Mouse (Mus musculus) heart, embryonic 16.5 days (tissue): ENCODE results near the gene Apobec1. TPM values are rescaled to one million over a fixed set of nuclear protein-coding genes. Genes with fewer than 3 reads are reported as not detected.
"Not testable (repeated sequence)": the region's sequence is repeated elsewhere in the genome, so short reads cannot be mapped to it uniquely, and the experiment has no call there.

Experiments
- ATAC-seq: fragments of 200-750 bp; cut with Nextera tagmentation; replicated peaks from 2 replicates; pipeline ENCODE4 v1.8.0; 2017; ENCODE audit warnings: moderate number of reproducible peaks; ENCODE audit not compliant: insufficient read depth, low FRiP score; ENCODE audit errors: extremely low read depth
- H3K27ac ChIP-seq: fragments of 300-500 bp; sonication (generic); 2 replicates; pipeline ENCODE4 v1.5.1; 2014; ENCODE audit warnings: mild to moderate bottlenecking, low read length, control low read depth, moderate library complexity
- H3K27me3 ChIP-seq: fragments of 300-500 bp; sonication (generic); 2 replicates; pipeline ENCODE4 v1.6.1; 2014; ENCODE audit warnings: low read length, mixed read lengths; ENCODE audit not compliant: control insufficient read depth, insufficient read depth
- H3K36me3 ChIP-seq: fragments of 300-500 bp; sonication (generic); 2 replicates; pipeline ENCODE4 v1.6.1; 2014; ENCODE audit not compliant: control insufficient read depth, insufficient read depth
- H3K4me1 ChIP-seq: fragments of 300-500 bp; sonication (generic); 2 replicates; pipeline ENCODE4 v1.6.1; 2014; ENCODE audit warnings: low read length, mixed read lengths; ENCODE audit not compliant: control insufficient read depth, insufficient read depth
- H3K4me2 ChIP-seq: fragments of 300-500 bp; sonication (generic); 2 replicates; pipeline ENCODE4 v1.6.1; 2014; ENCODE audit warnings: low read depth, mild to moderate bottlenecking, control low read depth, low read length
- H3K4me3 ChIP-seq: fragments of 300-500 bp; sonication (generic); 2 replicates; pipeline ENCODE4 v1.5.1; 2014; ENCODE audit warnings: mild to moderate bottlenecking, control low read depth, low read length
- H3K9ac ChIP-seq: fragments of 300-500 bp; sonication (generic); 2 replicates; pipeline ENCODE4 v1.6.1; 2014; ENCODE audit warnings: low read length, control low read depth
- H3K9me3 ChIP-seq: fragments of 300-500 bp; sonication (generic); replicated peaks from 2 replicates; pipeline ENCODE4 v1.6.1; 2016; ENCODE audit warnings: low read length; ENCODE audit not compliant: control insufficient read depth
- WGBS: fragments of 180-500 bp; shearing (Covaris S2); extraction: QIAGEN DNeasy Blood & Tissue Kit; methylation state at CpG from one replicate; pipeline ENCODE4 v1.1.7; 2014; 5-methylcytosine and 5-hydroxymethylcytosine counted together
- polyA plus RNA-seq: library from polyadenylated mRNA; unstranded; fragments of >200 nt; fragmentation: Nextera tagmentation; extraction: Ambion mirVana; gene quantifications from 2 replicates; pipeline ENCODE4 v1.2.1, GENCODE M21; 2015

Gene Apobec1
- polyA plus RNA-seq = 4.6 and 5.0 TPM in 2 replicates

DNA sequence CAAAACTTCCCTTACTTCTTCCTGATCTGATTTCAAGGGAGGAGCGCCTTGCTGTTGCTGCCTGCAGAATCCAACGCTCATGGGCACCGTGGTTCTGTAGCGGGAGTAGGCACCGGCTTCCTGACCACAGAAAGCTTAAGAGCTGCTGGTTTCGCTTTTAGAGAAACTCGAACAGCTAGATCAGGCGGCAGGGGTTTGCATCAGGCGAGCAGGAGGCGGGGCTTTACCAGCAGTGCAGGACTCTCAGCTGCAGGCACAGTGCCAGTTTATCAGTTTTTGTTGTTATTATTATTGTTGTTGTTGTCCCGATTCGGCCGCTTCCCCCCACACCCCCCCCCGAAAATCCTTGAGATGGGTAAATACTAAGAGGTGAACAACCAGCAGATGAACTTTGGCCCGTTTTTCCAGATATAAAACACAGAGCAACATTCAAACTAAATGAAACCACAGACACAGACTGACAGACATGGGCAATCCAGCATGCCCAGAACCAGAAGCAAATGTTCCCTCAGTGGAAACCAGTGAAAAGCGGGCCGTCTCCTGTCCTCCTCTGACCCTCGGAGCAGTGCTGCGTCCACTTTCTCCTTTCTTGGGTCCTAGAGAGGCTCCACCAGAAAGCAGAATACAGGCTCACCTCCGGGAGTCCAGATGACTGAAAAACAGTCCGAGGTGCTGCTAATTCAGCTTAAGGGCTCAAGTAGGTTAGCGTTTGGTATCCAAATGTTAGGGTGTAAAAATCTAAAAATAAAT, at the start of gene Apobec1:
Gene Apobec1 (minus strand): TSS at position 203 of the 750 bp plus-strand sequence.
- H3K9ac ChIP-seq = peak within 1 kb of the TSS; percentile 78
- peak within 1 kb of the TSS; percentile 81 for H3K4me2 ChIP-seq
- no peaks in the 10 kb centered on the region for H3K9me3 ChIP-seq
- peak; percentile 86 for ATAC-seq
- peak within 1 kb of the TSS; percentile 71 for H3K4me3 ChIP-seq
- no peaks in the 10 kb centered on the region for H3K36me3 ChIP-seq
- H3K4me1 ChIP-seq = peaks cover 5% of the 10 kb centered on the region; the same call in 1 of the 2 replicates
- H3K27ac ChIP-seq = peak within 1 kb of the TSS; percentile 85
- H3K27me3 ChIP-seq = no peaks in the 10 kb centered on the region
- WGBS = 3% methylated on average over 22 of the region's 22 CpGs

DNA sequence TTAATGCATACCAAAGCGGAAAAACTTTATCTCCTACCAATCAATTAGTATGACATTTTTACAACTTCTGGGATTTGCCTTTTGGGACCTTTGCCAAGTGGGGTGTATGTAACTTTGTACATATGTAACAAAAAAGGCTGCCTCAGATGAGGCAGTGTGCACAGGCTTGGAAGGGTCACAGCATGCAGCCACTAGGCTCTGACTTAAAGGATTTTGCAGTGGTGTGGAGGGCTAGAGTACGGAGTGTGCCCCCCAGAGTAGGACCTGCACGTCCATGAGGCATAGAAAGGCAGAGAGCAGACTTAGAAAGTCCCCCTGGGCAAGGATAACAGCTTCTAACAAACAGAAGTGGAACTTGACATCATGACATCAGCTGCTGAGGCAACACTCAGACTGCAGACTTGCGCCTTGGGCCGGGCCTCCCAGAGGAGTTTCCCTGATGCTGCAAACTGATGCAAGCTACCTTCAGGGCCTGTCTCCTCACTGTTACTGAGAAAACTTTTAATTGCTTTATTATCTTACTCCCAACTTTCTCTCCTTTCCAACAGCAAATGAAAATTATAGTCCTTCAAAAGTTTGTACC, 48.2 kb upstream of the Apobec1 start:
- Histone ChIP-seq H3K36me3 (no peaks in the 10 kb centered on the region), H3K27me3 (no peaks in the 10 kb centered on the region), H3K27ac (no peak overlapping the region), H3K4me2 (no peak overlapping the region), H3K4me3 (no peak overlapping the region), H3K9me3 (no peaks in the 10 kb centered on the region), H3K9ac (no peak overlapping the region), H3K4me1 (no peaks in the 10 kb centered on the region)
- 66% methylated on average over 5 of the region's 5 CpGs for WGBS
- no peak for ATAC-seq

DNA sequence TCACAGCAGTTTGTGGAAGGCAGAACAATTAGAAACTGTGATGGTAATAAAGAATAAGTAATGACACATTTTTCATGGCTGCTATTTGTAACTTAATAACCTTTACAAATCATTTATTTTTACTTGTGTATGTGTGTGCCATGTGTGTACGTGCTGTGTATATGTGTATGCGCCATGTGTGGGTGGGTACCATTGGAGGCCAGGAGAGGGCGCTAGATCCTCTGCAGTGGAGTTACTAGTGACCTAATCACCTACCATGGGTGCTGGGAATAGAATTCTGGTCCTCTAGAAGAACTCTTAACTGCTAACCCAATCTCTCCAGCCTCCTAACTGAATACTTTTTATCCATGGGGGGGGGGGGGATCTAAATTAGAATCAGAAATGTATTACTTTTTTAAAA, 47.7 kb upstream of the Apobec1 start:
- Histone ChIP-seq H3K4me1 (no peaks in the 10 kb centered on the region), H3K36me3 (no peaks in the 10 kb centered on the region), H3K27me3 (no peaks in the 10 kb centered on the region), H3K4me3 (no peak overlapping the region), H3K9me3 (no peaks in the 10 kb centered on the region), H3K9ac (no peak overlapping the region), H3K27ac (no peak overlapping the region), H3K4me2 (no peak overlapping the region)
- ATAC-seq = no peak
- 73% methylated on average over 3 of the region's 3 CpGs for WGBS

DNA sequence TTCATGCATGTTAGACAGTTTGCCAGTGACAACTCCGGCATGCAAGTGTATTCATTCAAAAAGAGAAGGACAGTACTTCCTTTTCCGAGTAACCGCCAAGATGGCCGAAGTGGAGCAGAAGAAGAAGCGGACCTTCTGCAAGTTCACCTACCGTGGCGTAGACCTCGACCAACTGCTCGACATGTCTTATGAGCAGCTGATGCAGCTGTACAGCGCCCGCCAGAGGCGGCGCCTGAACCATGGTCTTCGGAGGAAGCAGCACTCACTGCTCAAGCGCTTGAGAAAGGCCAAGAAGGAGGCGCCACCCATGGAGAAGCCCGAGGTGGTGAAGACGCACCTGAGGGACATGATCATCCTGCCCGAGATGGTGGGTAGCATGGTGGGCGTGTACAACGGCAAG, 42.0 kb upstream of the Apobec1 start:
- WGBS = 86% methylated on average over 20 of the region's 21 CpGs
- H3K9me3 ChIP-seq, H3K4me2 ChIP-seq, H3K27ac ChIP-seq, H3K36me3 ChIP-seq, H3K27me3 ChIP-seq, H3K4me3 ChIP-seq, H3K4me1 ChIP-seq, ATAC-seq, H3K9ac ChIP-seq: not testable (repeated sequence)

DNA sequence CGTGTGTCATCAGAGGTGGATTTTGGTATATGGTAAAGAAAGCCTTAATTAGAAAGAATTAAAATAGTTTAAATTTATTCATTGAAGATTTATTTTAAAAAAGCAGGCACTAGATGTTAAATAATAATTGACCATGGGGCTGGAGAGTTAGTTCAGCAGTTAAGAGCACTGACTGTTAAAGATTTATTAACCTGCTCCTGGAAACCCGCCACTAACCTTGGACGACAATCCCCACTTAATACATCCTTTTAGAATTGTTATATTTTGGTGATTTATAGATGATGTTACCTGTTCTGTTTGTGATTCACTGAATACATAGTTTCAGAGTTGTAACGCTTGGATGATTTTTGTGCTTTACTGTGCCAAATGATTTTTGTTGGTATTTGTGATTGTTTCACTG, 35.3 kb upstream of the Apobec1 start:
- H3K4me3 ChIP-seq, ATAC-seq, H3K9me3 ChIP-seq, H3K9ac ChIP-seq, H3K4me2 ChIP-seq, H3K27me3 ChIP-seq, H3K36me3 ChIP-seq, H3K4me1 ChIP-seq, H3K27ac ChIP-seq: not testable (repeated sequence)
- WGBS = 81% methylated on average over 4 of the region's 4 CpGs

DNA sequence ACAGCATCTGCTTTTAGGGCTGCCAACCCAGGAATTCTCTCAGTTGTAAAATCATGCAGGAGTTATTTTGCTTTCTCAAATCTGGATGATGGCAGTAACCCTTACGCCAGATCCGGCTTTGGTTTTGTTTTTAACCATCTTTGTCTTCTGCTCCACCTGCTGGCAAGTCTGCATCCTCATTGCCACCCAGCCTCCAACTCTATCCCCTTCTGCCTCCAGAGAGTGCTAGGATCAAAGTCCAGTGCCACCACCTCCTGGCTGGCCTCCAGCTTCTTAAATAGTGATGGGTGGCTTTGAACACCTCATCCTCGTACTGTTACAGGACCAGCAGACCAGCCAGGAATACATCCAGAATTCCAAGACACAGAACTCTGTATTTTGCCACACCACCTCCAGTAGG, 34.4 kb upstream of the Apobec1 start:
- no peaks in the 10 kb centered on the region for H3K9me3 ChIP-seq
- no peak overlapping the region for H3K4me3 ChIP-seq
- H3K4me2 ChIP-seq = no peak overlapping the region
- H3K9ac ChIP-seq = no peak overlapping the region
- 78% methylated on average over 3 of the region's 3 CpGs for WGBS
- H3K4me1 ChIP-seq = no peaks in the 10 kb centered on the region
- H3K27me3 ChIP-seq = no peaks in the 10 kb centered on the region
- H3K36me3 ChIP-seq = no peaks in the 10 kb centered on the region
- no peak overlapping the region for H3K27ac ChIP-seq
- no peak for ATAC-seq

DNA sequence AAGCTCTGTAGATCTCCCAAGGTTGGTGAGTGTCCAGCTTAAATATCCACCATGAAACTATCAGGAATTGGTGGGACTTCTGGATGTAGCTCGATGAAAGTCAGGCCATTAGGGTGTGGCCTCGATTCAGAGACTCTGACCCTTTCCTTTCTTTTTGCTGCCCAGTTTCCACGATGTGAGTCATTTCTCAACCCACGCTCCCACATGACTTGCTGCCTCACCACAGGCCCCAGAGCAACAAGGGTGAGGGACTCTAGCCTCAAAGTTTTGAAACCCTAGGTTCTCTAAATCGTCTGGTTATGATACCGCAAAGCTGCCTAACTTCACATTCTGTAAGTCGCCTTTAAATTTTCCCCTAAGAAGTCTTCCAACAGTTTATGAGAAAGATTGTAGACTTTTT, 33.1 kb upstream of the Apobec1 start:
- Histone ChIP-seq H3K36me3 (no peaks in the 10 kb centered on the region), H3K4me3 (no peak overlapping the region), H3K27ac (no peak overlapping the region), H3K4me1 (no peaks in the 10 kb centered on the region), H3K4me2 (no peak overlapping the region), H3K9ac (no peak overlapping the region), H3K9me3 (no peaks in the 10 kb centered on the region), H3K27me3 (no peaks in the 10 kb centered on the region)
- 76% methylated on average over 7 of the region's 7 CpGs for WGBS
- ATAC-seq = no peak

DNA sequence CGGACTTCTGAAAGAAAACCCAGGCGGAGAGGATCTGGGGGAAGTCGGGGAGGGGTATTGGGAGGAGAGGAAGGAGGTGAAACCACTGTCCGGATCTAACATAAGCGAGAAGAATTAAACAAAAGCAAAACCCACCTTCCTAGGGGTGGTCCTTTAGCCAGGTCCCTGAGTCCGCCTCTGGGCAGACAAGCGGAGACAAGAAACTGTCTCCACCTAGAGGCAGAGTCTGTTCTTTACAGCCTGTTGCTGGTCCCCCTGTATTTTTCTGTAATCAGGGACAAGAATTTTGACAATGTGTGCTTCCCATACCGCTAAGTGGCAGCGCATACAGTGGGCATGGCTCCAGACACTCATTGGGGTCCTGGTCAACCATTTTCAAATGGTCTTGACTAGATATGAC, 31.2 kb upstream of the Apobec1 start:
- H3K4me1 ChIP-seq = no peaks in the 10 kb centered on the region
- no peaks in the 10 kb centered on the region for H3K9me3 ChIP-seq
- no peak for ATAC-seq
- H3K27me3 ChIP-seq = no peaks in the 10 kb centered on the region
- no peak overlapping the region for H3K4me2 ChIP-seq
- no peak overlapping the region for H3K9ac ChIP-seq
- H3K36me3 ChIP-seq = no peaks in the 10 kb centered on the region
- H3K4me3 ChIP-seq = no peak overlapping the region
- H3K27ac ChIP-seq = no peak overlapping the region
- 28% methylated on average over 9 of the region's 9 CpGs for WGBS

DNA sequence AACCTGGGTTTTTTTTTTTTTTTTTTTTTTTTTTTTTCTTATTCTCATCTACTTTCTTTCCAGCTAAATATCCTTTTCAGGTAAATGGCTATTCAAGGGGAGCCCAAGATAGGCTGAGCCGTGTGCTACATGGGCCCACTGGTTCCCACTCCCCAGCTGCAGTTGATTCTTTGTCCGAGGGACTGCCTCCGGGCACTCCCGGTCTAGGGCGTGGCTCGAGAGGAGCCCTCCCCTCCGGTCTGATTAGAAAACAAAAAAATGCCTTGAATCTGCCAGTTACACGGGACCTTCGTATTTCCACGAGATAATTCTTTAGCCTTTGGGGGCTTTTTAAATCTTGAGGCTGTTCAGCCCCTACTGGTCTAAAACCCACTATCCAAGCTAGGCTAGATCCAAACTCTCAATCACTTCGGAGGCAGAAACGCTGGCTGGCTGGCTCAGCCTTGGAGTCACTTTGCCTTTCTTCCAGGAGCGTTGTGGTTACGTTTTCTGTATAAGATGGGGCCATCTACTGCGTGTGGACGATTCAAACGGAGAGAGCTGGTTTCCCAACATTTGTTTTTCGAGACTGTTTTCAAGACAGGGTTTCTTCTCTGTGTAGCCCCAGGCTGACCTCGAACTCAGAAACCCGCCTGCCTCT, 25.3 kb upstream of the Apobec1 start:
- Histone ChIP-seq H3K4me1 (no peaks in the 10 kb centered on the region), H3K9ac (0 out of 2 replicates have a peak overlapping the region, but pooled peaks have one; percentile 6), H3K9me3 (no peaks in the 10 kb centered on the region), H3K4me2 (peak overlapping the region; percentile 64), H3K27me3 (no peaks in the 10 kb centered on the region), H3K4me3 (peak overlapping the region; percentile 40), H3K36me3 (no peaks in the 10 kb centered on the region), H3K27ac (no peak overlapping the region)
- WGBS = 21% methylated on average over 20 of the region's 20 CpGs
- no peak for ATAC-seq
